Mouse (Mus musculus) lung, embryonic 14.5 days (tissue): ENCODE measurements at regions not wholly inside any gene's neighbourhood (a gene's known extent, or its start where the extent isn't known, plus 50 kb on each side); places are given as distances from the start of the nearest gene placed in this dataset. TPM values are rescaled to one million over a fixed set of nuclear protein-coding genes. Genes with fewer than 3 reads are reported as not detected.
A peak's percentile ranks its signal among the peaks of the same experiment; 100 is the strongest.

Source experiments
- ATAC-seq: fragments of 200-750 bp; cut with Nextera tagmentation; 2 replicates; pipeline ENCODE4 v1.8.0; 2017; ENCODE audit warnings: mild to moderate bottlenecking, moderate TSS enrichment, moderate library complexity; ENCODE audit not compliant: insufficient read depth
- DNase-seq: peaks from one replicate; pipeline ENCODE4 v3.0.0-alpha.2; 2015
- H3K27ac ChIP-seq: fragments of 300-500 bp; sonication (generic); 2 replicates; pipeline ENCODE4 v1.5.1; 2014; ENCODE audit warnings: low read depth, mild to moderate bottlenecking, moderate library complexity
- H3K27me3 ChIP-seq: fragments of 300-500 bp; sonication (generic); 2 replicates; pipeline ENCODE4 v1.6.1; 2014; ENCODE audit warnings: low read length, control low read depth; ENCODE audit not compliant: insufficient read depth
- H3K36me3 ChIP-seq: fragments of 300-500 bp; sonication (generic); 2 replicates; pipeline ENCODE4 v1.6.1; 2014; ENCODE audit warnings: control low read depth; ENCODE audit not compliant: insufficient read depth
- H3K4me1 ChIP-seq: fragments of 300-500 bp; sonication (generic); 2 replicates; pipeline ENCODE4 v1.6.1; 2014; ENCODE audit warnings: antibody characterized with exemption, control low read depth; ENCODE audit not compliant: insufficient read depth
- H3K4me2 ChIP-seq: fragments of 300-500 bp; sonication (generic); 2 replicates; pipeline ENCODE4 v1.6.1; 2014; ENCODE audit warnings: mild to moderate bottlenecking
- H3K4me3 ChIP-seq: fragments of 300-500 bp; sonication (generic); 2 replicates; pipeline ENCODE4 v1.5.1; 2014; ENCODE audit warnings: low read depth, low read length
- H3K9ac ChIP-seq: fragments of 300-500 bp; sonication (generic); 2 replicates; pipeline ENCODE4 v1.6.1; 2014
- H3K9me3 ChIP-seq: fragments of 300-500 bp; sonication (generic); 2 replicates; pipeline ENCODE4 v1.6.1; 2016; ENCODE audit warnings: low read depth, low read length, control low read depth
- CTCF ChIP-seq: IDR thresholded peaks from 2 replicates; pipeline ENCODE4 v1.5.1; 2016; ENCODE audit warnings: antibody characterized with exemption, low read depth
- WGBS: fragments of 180-500 bp; shearing (Covaris S2); extraction: QIAGEN DNeasy Blood & Tissue Kit; methylation state at CpG from one replicate; pipeline ENCODE4 v1.1.7; 2014; 5-methylcytosine and 5-hydroxymethylcytosine counted together
- microRNA-seq: library from miRNA; unstranded; fragments of <30 nt; microRNA quantifications from one replicate; pipeline ENCODE4, GENCODE M21; 2016; ENCODE audit warnings: borderline number of aligned reads

GRCm38 (mm10) chr11:37364430-37364829 lies 128.7 kb upstream of the Tenm2 start:
- ATAC-seq (no peak), DNase-seq (peak; percentile 3)
- H3K27me3 ChIP-seq, result no peaks in the 10 kb centered on the region
- no peaks in the 10 kb centered on the region for H3K9me3 ChIP-seq
- 89% methylated on average over 2 of the region's 2 CpGs for WGBS
- H3K4me2 ChIP-seq, result no peak overlapping the region
- no peaks in the 10 kb centered on the region; the same call in 1 of the 2 replicates for H3K4me1 ChIP-seq
- H3K4me3 ChIP-seq, result no peak overlapping the region
- no peak overlapping the region for H3K27ac ChIP-seq
- H3K36me3 ChIP-seq, result no peaks in the 10 kb centered on the region
- no peak overlapping the region for H3K9ac ChIP-seq
- TF ChIP-seq CTCF, result no peak

- TF ChIP-seq CTCF, result no peak
- WGBS, result 48% methylated on average over 2 of the region's 2 CpGs
- Histone ChIP-seq H3K4me3 (no peak overlapping the region), H3K36me3 (no peaks in the 10 kb centered on the region), H3K4me2 (no peak overlapping the region), H3K27me3 (no peaks in the 10 kb centered on the region; the same call in 1 of the 2 replicates), H3K9me3 (no peaks in the 10 kb centered on the region), H3K9ac (no peak overlapping the region), H3K4me1 (no peaks in the 10 kb centered on the region), H3K27ac (no peak overlapping the region)
- DNase-seq (no peak), ATAC-seq (no peak)
Observed at GRCm38 (mm10) chr11:37355074-37355473, 119.3 kb upstream of the Tenm2 start.

GRCm38 (mm10) chr11:37309691-37310090 lies 73.9 kb upstream of the Tenm2 start:
- H3K4me1 ChIP-seq, result no peaks in the 10 kb centered on the region
- H3K36me3 ChIP-seq, result no peaks in the 10 kb centered on the region
- no peak for DNase-seq
- TF ChIP-seq CTCF, result no peak
- 87% methylated on average over 2 of the region's 2 CpGs for WGBS
- no peak overlapping the region for H3K9ac ChIP-seq
- ATAC-seq, result no peak
- H3K4me2 ChIP-seq, result no peak overlapping the region
- H3K4me3 ChIP-seq, result no peak overlapping the region
- H3K9me3 ChIP-seq, result no peaks in the 10 kb centered on the region
- H3K27me3 ChIP-seq, result no peaks in the 10 kb centered on the region
- H3K27ac ChIP-seq, result no peak overlapping the region

- Histone ChIP-seq H3K27me3 (no peaks in the 10 kb centered on the region), H3K9ac (no peak overlapping the region), H3K4me1 (no peaks in the 10 kb centered on the region), H3K36me3 (no peaks in the 10 kb centered on the region), H3K9me3 (no peaks in the 10 kb centered on the region), H3K4me2 (no peak overlapping the region), H3K27ac (no peak overlapping the region), H3K4me3 (no peak overlapping the region)
- DNase-seq (no peak), ATAC-seq (no peak)
- TF ChIP-seq CTCF, result no peak
- 86% methylated on average over 2 of the region's 2 CpGs for WGBS
Observed at GRCm38 (mm10) chr11:37306656-37307055, 70.9 kb upstream of the Tenm2 start.

Small RNA genes lying in the stretch of these regions (microRNA-seq; reads per million reads assigned to microRNA genes)
- gene Gm25693, result not detected
